Mouse (Mus musculus): ENCODE data around the gene Mansc1.

- TF ChIP-seq CTCF (IDR thresholded peaks at IDR 0.05; ENCODE audit: extremely low read depth, insufficient read depth, low read length) = peak; percentile 76
- TF ChIP-seq POLR2A (IDR thresholded peaks at IDR 0.05; ENCODE audit: extremely low read depth, insufficient read depth, low read length) = no peak
These were observed 27.0 kb upstream of the Mansc1 start for GRCm38 (mm10) chr6:134659108-134659958.
